Comparison of ENCODE assay signal across 8 mouse cellular contexts in the genomic region with DNA sequence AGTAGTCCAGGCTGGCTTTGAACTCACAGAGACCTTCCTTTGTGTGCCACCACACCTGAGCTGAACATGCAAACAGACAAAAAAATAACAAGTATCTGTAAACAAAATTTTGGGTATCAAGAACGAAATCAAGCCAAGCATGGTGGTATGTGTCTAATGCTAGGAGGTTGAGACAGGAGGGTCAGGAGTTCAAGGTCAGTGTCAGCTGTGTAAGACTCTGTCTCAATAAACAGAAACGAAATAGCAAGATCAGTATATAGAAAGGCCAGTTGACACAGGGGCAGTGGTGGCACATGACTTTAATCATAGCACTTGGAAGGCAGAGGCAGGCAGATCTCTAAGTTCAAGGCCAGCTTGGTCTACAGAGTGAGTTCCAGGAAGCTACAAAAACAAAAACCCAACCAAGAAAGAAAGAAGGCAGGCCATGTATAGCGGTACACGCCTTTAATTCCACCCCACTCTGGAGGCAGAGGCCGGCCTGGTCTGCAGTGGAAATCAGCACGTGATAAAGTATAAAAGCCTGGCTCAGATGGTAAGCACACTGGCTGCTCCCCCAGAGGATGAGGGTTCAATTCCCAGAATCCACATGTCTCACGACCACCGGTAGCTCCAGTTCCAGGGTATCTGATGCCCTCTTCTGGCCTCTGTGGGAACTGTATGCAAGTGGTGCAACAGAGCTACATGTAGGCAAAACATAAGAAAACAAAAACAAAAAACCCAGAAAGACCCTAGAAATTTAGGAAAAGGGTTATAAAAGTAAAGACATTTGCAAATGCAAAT. TPM values are rescaled to one million over a fixed set of nuclear protein-coding genes. Genes with fewer than 3 reads are reported as not detected.
DNase-seq lines count a peak whose midpoint lies in the region; ATAC-seq and TF ChIP-seq lines count a peak whose summit lies in the region.

No protein-coding gene starts in this region.

- H3K36me3 ChIP-seq in C2C12 (ENCODE audit: control insufficient read depth, insufficient read depth): peaks cover 45% of the 10 kb centered on the region
- no peaks in the 10 kb centered on the region for H3K36me3 ChIP-seq in midbrain, embryonic 11.5 days (ENCODE audit: control insufficient read depth, insufficient read depth, low read length)

- H3K4me1 ChIP-seq in midbrain, embryonic 11.5 days (ENCODE audit: control insufficient read depth, insufficient read depth, low read length): no peaks in the 10 kb centered on the region

- H3K27ac ChIP-seq in midbrain, embryonic 11.5 days (ENCODE audit: low read depth, low read length): no peak overlapping the region

- no peaks in the 10 kb centered on the region for H3K27me3 ChIP-seq in C2C12 (ENCODE audit: control insufficient read depth, insufficient read depth, insufficient read length)
- H3K27me3 ChIP-seq in midbrain, embryonic 11.5 days (ENCODE audit: control insufficient read depth, insufficient read depth, low read length): no peaks in the 10 kb centered on the region

- 0 out of 2 replicates have a peak, but pooled peaks have one; percentile 56 for ATAC-seq in midbrain, embryonic 11.5 days (ENCODE audit: low FRiP score)

- H3K79me3 ChIP-seq in C2C12 (ENCODE audit: low read depth): no peaks in the 10 kb centered on the region

- no peaks in the 10 kb centered on the region for H3K79me2 ChIP-seq in C2C12 (ENCODE audit: control insufficient read depth, insufficient read depth)

- no peak overlapping the region for H3K4me3 ChIP-seq in C2C12 (ENCODE audit: insufficient read depth, poor library complexity, severe bottlenecking)
- no peak overlapping the region for H3K4me3 ChIP-seq in midbrain, embryonic 11.5 days (ENCODE audit: low read depth, low read length)

- H3K9me3 ChIP-seq in midbrain, embryonic 11.5 days (ENCODE audit: control insufficient read depth, low read length): no peaks in the 10 kb centered on the region

- H3ac ChIP-seq in C2C12 (ENCODE audit: control insufficient read depth, insufficient read length, low read depth): no peak overlapping the region

- no peak overlapping the region for H3K9ac ChIP-seq in midbrain, embryonic 11.5 days (ENCODE audit: low read length)

- DNase-seq in cerebellum, postnatal 10 days: peak; percentile 67
- no peak for DNase-seq in cerebellum, adult 9-11 months
- DNase-seq in c-Kit-negative CD71-positive TER-119-positive erythroid progenitor cells, embryonic 14.5 days (ENCODE audit: low read depth, low spot score): peak; percentile 28
- DNase-seq in frontal cortex, postnatal 25 days (ENCODE audit: low spot score in 2 of 2): peak; percentile 22 to 26
- peak; percentile 22 for DNase-seq in layer of hippocampus, adult 9-11 months
- DNase-seq in midbrain, embryonic 11.5 days (ENCODE audit: low spot score, missing footprints): peak; percentile 89
- DNase-seq in thymus, postnatal 0 days (ENCODE audit: low spot score): peak; percentile 52

- WGBS in midbrain, embryonic 11.5 days: 58% methylated on average over 8 of the region's 8 CpGs

- peak; percentile 25 for TF ChIP-seq CTCF in C2C12 (IDR thresholded peaks at IDR 0.05; ENCODE audit: control insufficient read depth, insufficient read depth, insufficient read length)

- H3K4me2 ChIP-seq in midbrain, embryonic 11.5 days: no peak overlapping the region

TF ChIP-seq in C2C12, 6 proteins besides CTCF, POLR2A, EP300 and RAD21:
- TF ChIP-seq FOSL1 (IDR thresholded peaks at IDR 0.05; ENCODE audit: insufficient read depth, low read length, poor library complexity, severe bottlenecking): no peak
- no peak for TF ChIP-seq MYOG (IDR thresholded peaks at IDR 0.05; ENCODE audit: control insufficient read depth, extremely low read depth, insufficient read length)
- no peak for TF ChIP-seq CEBPB (IDR thresholded peaks at IDR 0.05; ENCODE audit: low read depth)
- TF ChIP-seq MAX (IDR thresholded peaks at IDR 0.05): no peak
- no peak for TF ChIP-seq MYOD1 (IDR thresholded peaks at IDR 0.05; ENCODE audit: control insufficient read depth, insufficient read length, low read depth)
- TF ChIP-seq USF1 (IDR thresholded peaks at IDR 0.05; ENCODE audit: low read depth): no peak

RNA-seq across cellular contexts. Expression of a gene that starts 36.0 kb away (rescaled TPM):
- 4.2 TPM for polyA plus RNA-seq in C2C12 (2012; fragmentation: generic; extraction: Trizol)
- 7.9 and 8.2 TPM in 2 replicates for polyA plus RNA-seq in midbrain, embryonic 11.5 days (2014; fragmentation: Nextera tagmentation; extraction: Ambion mirVana)
- 8.9 and 9.1 TPM in 2 replicates for polyA plus RNA-seq in thymus, postnatal 0 days (2015; fragmentation: Nextera tagmentation; extraction: Ambion mirVana)

RNA-seq across cellular contexts. Expression of a gene that starts 59.4 kb away (rescaled TPM):
- polyA plus RNA-seq in C2C12 (2012; fragmentation: generic; extraction: Trizol): 8.7 TPM
- polyA plus RNA-seq in midbrain, embryonic 11.5 days (2014; fragmentation: Nextera tagmentation; extraction: Ambion mirVana): 11.3 and 14.1 TPM in 2 replicates
- polyA plus RNA-seq in thymus, postnatal 0 days (2015; fragmentation: Nextera tagmentation; extraction: Ambion mirVana): 5.9 and 7.7 TPM in 2 replicates
